Comparison of ENCODE assay signal across 18 mouse cellular contexts in the genomic region with DNA sequence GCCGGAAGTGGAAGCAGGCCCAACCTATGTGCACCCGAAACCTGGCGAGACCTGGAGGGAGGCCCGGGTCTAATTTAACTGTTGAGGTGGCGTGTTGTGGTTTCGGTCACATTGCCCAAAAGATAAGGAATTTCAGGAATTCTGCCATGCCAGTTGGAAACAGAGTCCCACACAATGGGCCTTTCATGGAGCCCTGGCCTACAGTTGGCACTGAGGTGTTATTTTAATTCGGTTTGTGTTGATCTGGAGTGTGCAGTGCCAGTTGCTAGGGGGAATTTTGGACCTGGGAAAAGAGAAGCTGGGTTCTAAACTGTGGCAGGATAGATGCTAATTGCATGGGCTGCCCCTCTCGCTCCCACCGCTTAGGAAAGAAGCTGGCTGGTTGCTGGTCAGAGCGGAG. TPM values are rescaled to one million over a fixed set of nuclear protein-coding genes. Genes with fewer than 3 reads are reported as not detected.
DNase-seq lines count a peak whose midpoint lies in the region; ATAC-seq and TF ChIP-seq lines count a peak whose summit lies in the region.
"Had no signal": no experiment of that assay in that cellular context is flagged by ENCODE, and none has a peak within 500 bp of the region (broad histone marks: within the 10 kb centered on the region; RNA-seq: fewer than 3 reads in every experiment).

No protein-coding gene starts in this region.

- no peak for ATAC-seq in hindbrain, postnatal 0 days
- no peak; the same call in 1 of the 2 replicates for ATAC-seq in midbrain, embryonic 13.5 days
- no peak for ATAC-seq in limb, embryonic 12.5 days (ENCODE audit: insufficient number of reproducible peaks, insufficient read depth, low FRiP score, low TSS enrichment, low read depth)
- ATAC-seq: liver, embryonic 12.5 days had no signal

- H3K36me3 ChIP-seq in hindbrain, embryonic 10.5 days, result no peaks in the 10 kb centered on the region
- H3K36me3 ChIP-seq in hindbrain, postnatal 0 days (ENCODE audit: insufficient read depth, low read length), result no peaks in the 10 kb centered on the region
- H3K36me3 ChIP-seq in midbrain, embryonic 10.5 days, result no peaks in the 10 kb centered on the region
- no peaks in the 10 kb centered on the region for H3K36me3 ChIP-seq in midbrain, embryonic 13.5 days
- H3K36me3 ChIP-seq in limb, embryonic 12.5 days, result no peaks in the 10 kb centered on the region
- H3K36me3 ChIP-seq: G1E; liver, embryonic 12.5 days had no signal

- DNase-seq in hindbrain, embryonic 10.5 days (ENCODE audit: low spot score), result no peak
- no peak for DNase-seq in hindbrain, postnatal 0 days (ENCODE audit: low spot score)
- no peak for DNase-seq in midbrain, embryonic 10.5 days (ENCODE audit: low spot score)
- peak; percentile 62 for DNase-seq in fibroblast of lung, adult 2 months (ENCODE audit: low read depth)
- DNase-seq in left cerebral cortex, adult 2 months (ENCODE audit: extremely low spot score in 1 of 2, low spot score in 2 of 2), result no peak
- no peak for DNase-seq in yolk sac, embryonic 10.5 days (ENCODE audit: low spot score)
- DNase-seq: adrenal gland, postnatal 14 days; cerebellum, postnatal 25 days; gastrocnemius, postnatal 14 days; heart, postnatal 4 days; lung, postnatal 4 days; thymus, adult 2 months had no signal

- no peaks in the 10 kb centered on the region for H3K9me3 ChIP-seq in hindbrain, embryonic 10.5 days
- H3K9me3 ChIP-seq in hindbrain, postnatal 0 days (ENCODE audit: low read length), result no peaks in the 10 kb centered on the region
- H3K9me3 ChIP-seq in midbrain, embryonic 10.5 days (replicated peaks), result no peaks in the 10 kb centered on the region
- no peaks in the 10 kb centered on the region for H3K9me3 ChIP-seq in midbrain, embryonic 13.5 days
- no peaks in the 10 kb centered on the region for H3K9me3 ChIP-seq in limb, embryonic 12.5 days
- H3K9me3 ChIP-seq: liver, embryonic 12.5 days had no signal

- H3K4me3 ChIP-seq in hindbrain, embryonic 10.5 days, result no peak overlapping the region
- H3K4me3 ChIP-seq in hindbrain, postnatal 0 days (ENCODE audit: low read length), result no peak overlapping the region
- no peak overlapping the region for H3K4me3 ChIP-seq in midbrain, embryonic 10.5 days
- no peak overlapping the region for H3K4me3 ChIP-seq in midbrain, embryonic 13.5 days (replicated peaks)
- H3K4me3 ChIP-seq in limb, embryonic 12.5 days (replicated peaks), result no peak overlapping the region
- no peak overlapping the region for H3K4me3 ChIP-seq in left cerebral cortex, adult 2 months
- H3K4me3 ChIP-seq: liver, embryonic 12.5 days had no signal

- intact Hi-C loops in left cerebral cortex, adult 2 months (cut with DNase I), result no loop called here

- no peak overlapping the region for H3K4me2 ChIP-seq in hindbrain, postnatal 0 days (ENCODE audit: low read depth, low read length)
- no peak overlapping the region for H3K4me2 ChIP-seq in midbrain, embryonic 13.5 days (replicated peaks)
- no peak overlapping the region for H3K4me2 ChIP-seq in limb, embryonic 12.5 days
- H3K4me2 ChIP-seq: heart, embryonic 11.5 days; liver, embryonic 12.5 days had no signal

- 79% methylated on average over 10 of the region's 10 CpGs for WGBS in hindbrain, embryonic 10.5 days
- 60% methylated on average over 10 of the region's 10 CpGs for whole genome bisulfite sequencing in hindbrain, postnatal 0 days
- 82% methylated on average over 10 of the region's 10 CpGs for WGBS in midbrain, embryonic 10.5 days
- 75% methylated on average over 10 of the region's 10 CpGs for WGBS in midbrain, embryonic 13.5 days
- 76% methylated on average over 10 of the region's 10 CpGs for WGBS in limb, embryonic 12.5 days

- no peak for TF ChIP-seq CTCF in hindbrain, postnatal 0 days (IDR thresholded peaks at IDR 0.05; ENCODE audit: low read depth)
- no peak for TF ChIP-seq CTCF in left cerebral cortex, adult 2 months (IDR thresholded peaks at IDR 0.05)

- H3K27ac ChIP-seq in hindbrain, embryonic 10.5 days, result peak overlapping the region; percentile 8; the same call in 1 of the 2 replicates
- H3K27ac ChIP-seq in hindbrain, postnatal 0 days, result no peak overlapping the region
- H3K27ac ChIP-seq in midbrain, embryonic 10.5 days (replicated peaks), result peak overlapping the region; percentile 17; the same call in 1 of the 2 replicates
- H3K27ac ChIP-seq in midbrain, embryonic 13.5 days, result no peak overlapping the region
- H3K27ac ChIP-seq in limb, embryonic 12.5 days, result 0 out of 2 replicates have a peak overlapping the region, but pooled peaks have one; percentile 17
- no peak overlapping the region for H3K27ac ChIP-seq in left cerebral cortex, adult 2 months
- H3K27ac ChIP-seq: liver, embryonic 12.5 days had no signal

- H3K27me3 ChIP-seq in hindbrain, embryonic 10.5 days (ENCODE audit: insufficient read depth, poor library complexity, severe bottlenecking), result peaks cover 14% of the 10 kb centered on the region
- no peaks in the 10 kb centered on the region for H3K27me3 ChIP-seq in hindbrain, postnatal 0 days (ENCODE audit: insufficient read depth, low read length)
- H3K27me3 ChIP-seq in midbrain, embryonic 10.5 days (ENCODE audit: low read depth, poor library complexity, severe bottlenecking), result peaks cover 22% of the 10 kb centered on the region
- 0 out of 2 replicates have a peak, but pooled peaks cover 3% of the 10 kb centered on the region for H3K27me3 ChIP-seq in midbrain, embryonic 13.5 days
- H3K27me3 ChIP-seq in limb, embryonic 12.5 days, result peaks cover 10% of the 10 kb centered on the region

- no peak overlapping the region for H3K9ac ChIP-seq in hindbrain, postnatal 0 days (replicated peaks; ENCODE audit: low read length)
- H3K9ac ChIP-seq in midbrain, embryonic 13.5 days (replicated peaks), result no peak overlapping the region
- no peak overlapping the region for H3K9ac ChIP-seq in limb, embryonic 12.5 days (replicated peaks)
- H3K9ac ChIP-seq: liver, embryonic 12.5 days had no signal

- peaks cover 25% of the 10 kb centered on the region for H3K4me1 ChIP-seq in hindbrain, embryonic 10.5 days (replicated peaks)
- no peaks in the 10 kb centered on the region for H3K4me1 ChIP-seq in hindbrain, postnatal 0 days (ENCODE audit: insufficient read depth, low read length)
- H3K4me1 ChIP-seq in midbrain, embryonic 10.5 days, result peaks cover 17% of the 10 kb centered on the region
- no peaks in the 10 kb centered on the region for H3K4me1 ChIP-seq in midbrain, embryonic 13.5 days (replicated peaks)
- H3K4me1 ChIP-seq in limb, embryonic 12.5 days (replicated peaks), result peaks cover 17% of the 10 kb centered on the region
- H3K4me1 ChIP-seq: liver, embryonic 12.5 days had no signal

RNA-seq across cellular contexts. Expression of a gene that starts 10.0 kb away (rescaled TPM):
- polyA plus RNA-seq in hindbrain, embryonic 10.5 days (2016; fragmentation: Nextera tagmentation; extraction: Ambion mirVana), result 0.02 and 0.03 TPM in 2 replicates
- total RNA-seq in hindbrain, postnatal 0 days (2014; rRNA removed), result 2.2 and 3.7 TPM in 2 replicates
- 0.87 and 0.89 TPM in 2 replicates for polyA plus RNA-seq in hindbrain, postnatal 0 days (2015; fragmentation: Nextera tagmentation; extraction: Ambion mirVana)
- polyA plus RNA-seq in midbrain, embryonic 10.5 days (2016; fragmentation: Nextera tagmentation; extraction: Ambion mirVana), result not detected in 2 replicates
- 0.13 and 0.16 TPM in 2 replicates for polyA plus RNA-seq in midbrain, embryonic 13.5 days (2015; fragmentation: Nextera tagmentation; extraction: Ambion mirVana)
- 0.06 TPM in 1 of 2 replicates, not detected in the other for polyA plus RNA-seq in limb, embryonic 12.5 days (2016; fragmentation: Nextera tagmentation; extraction: Ambion mirVana)
- 1 to 10 TPM; 1.8 to 3.0 TPM for total RNA-seq in left cerebral cortex, adult 2 months (2021)
- total RNA-seq: monocyte, adult 5-6 weeks had no signal
- polyA plus RNA-seq: G1E had no signal

RNA-seq across cellular contexts. Expression of a gene that starts 22.2 kb away (rescaled TPM):
- polyA plus RNA-seq in hindbrain, embryonic 10.5 days (2016; fragmentation: Nextera tagmentation; extraction: Ambion mirVana), result 0.39 and 0.52 TPM in 2 replicates
- total RNA-seq in hindbrain, postnatal 0 days (2014; rRNA removed), result 11.1 and 11.8 TPM in 2 replicates
- 3.0 and 3.5 TPM in 2 replicates for polyA plus RNA-seq in hindbrain, postnatal 0 days (2015; fragmentation: Nextera tagmentation; extraction: Ambion mirVana)
- 0.11 and 0.24 TPM in 2 replicates for polyA plus RNA-seq in midbrain, embryonic 10.5 days (2016; fragmentation: Nextera tagmentation; extraction: Ambion mirVana)
- 3.6 and 3.8 TPM in 2 replicates for polyA plus RNA-seq in midbrain, embryonic 13.5 days (2015; fragmentation: Nextera tagmentation; extraction: Ambion mirVana)
- 0.19 TPM in 1 of 2 replicates, not detected in the other for polyA plus RNA-seq in limb, embryonic 12.5 days (2016; fragmentation: Nextera tagmentation; extraction: Ambion mirVana)
- total RNA-seq in left cerebral cortex, adult 2 months (2021), result 10 to 100 TPM; 90.3 to 91.0 TPM
- total RNA-seq: monocyte, adult 5-6 weeks had no signal
- polyA plus RNA-seq: G1E had no signal

Comparison
In these comparisons a context has a peak if more than half of its experiments do, and no peak if none do; other contexts are left out.
1. H3K27ac ChIP-seq: peak in hindbrain, embryonic 10.5 days (single experiment), midbrain, embryonic 10.5 days (single experiment) and limb, embryonic 12.5 days (single experiment); none in hindbrain, postnatal 0 days (single experiment), midbrain, embryonic 13.5 days (single experiment) and left cerebral cortex, adult 2 months (single experiment).